Mouse (Mus musculus): Measurements from ENCODE around the gene Isg15. TPM values are rescaled to one million over a fixed set of nuclear protein-coding genes. Genes with fewer than 3 reads are reported as not detected.
"Not testable (repeated sequence)": the region's sequence is repeated elsewhere in the genome, so short reads cannot be mapped to it uniquely, and the experiment has no call there.

Isg15 gene
- polyA plus RNA-seq, 1 experiment = 0.80 TPM

DNA sequence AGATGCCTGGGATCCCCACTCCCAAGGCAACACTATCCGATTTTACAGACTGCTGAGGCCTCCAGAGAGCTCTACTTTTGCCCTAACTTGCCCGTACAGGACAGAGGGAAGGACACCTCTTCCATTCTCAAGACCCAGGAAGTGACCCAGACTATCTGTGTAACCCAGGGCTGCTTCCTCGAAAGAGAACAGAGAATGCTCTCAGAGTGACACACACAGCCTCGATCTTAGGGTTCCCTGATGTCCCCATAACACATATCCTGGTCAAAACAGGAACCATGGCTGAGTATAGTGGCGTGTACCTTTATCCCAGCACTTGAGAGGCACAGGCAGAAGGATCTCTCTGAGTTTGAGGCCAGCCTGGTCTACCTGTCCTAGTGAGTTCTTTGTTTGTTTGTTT is 16.9 kb downstream of the Isg15 start:
- Histone ChIP-seq H3K9me3 (ENCODE audit: control insufficient read depth, low read length) (no peaks in the 10 kb centered on the region), H3K4me1 (ENCODE audit: control insufficient read depth) (peaks cover 37% of the 10 kb centered on the region), H3K36me3 (ENCODE audit: control insufficient read depth) (peaks cover 6% of the 10 kb centered on the region), H3K4me3 (replicated peaks) (no peak overlapping the region), H3K27me3 (ENCODE audit: control insufficient read depth) (peaks cover 9% of the 10 kb centered on the region)
- TF ChIP-seq GATA1 (IDR thresholded peaks at IDR 0.05; ENCODE audit: low read length) (no peak), TAL1 (IDR thresholded peaks at IDR 0.05; ENCODE audit: low read length) (no peak)

DNA sequence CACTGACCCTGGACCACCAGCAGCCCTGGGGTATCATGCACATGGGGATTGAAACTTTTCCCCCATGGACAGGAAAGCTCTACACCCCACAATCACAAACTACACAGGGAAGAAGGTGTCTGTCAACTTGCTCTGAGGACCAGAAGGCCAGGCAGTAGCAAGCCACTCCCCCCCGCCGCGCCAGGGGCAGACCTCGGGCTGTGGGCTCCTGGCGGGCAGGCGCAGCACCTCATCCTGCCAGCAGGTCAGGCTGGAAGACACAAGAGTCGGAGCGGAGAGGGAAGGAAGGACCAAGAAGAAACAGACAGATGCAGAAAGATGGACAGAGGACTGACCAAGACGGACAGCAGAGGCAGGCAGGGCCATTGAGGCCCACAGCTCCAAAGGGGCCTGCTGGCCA is 23.0 kb downstream of the Isg15 start:
- no peak for TF ChIP-seq GATA1 (IDR thresholded peaks at IDR 0.05; ENCODE audit: low read length)
- no peak for TF ChIP-seq TAL1 (IDR thresholded peaks at IDR 0.05; ENCODE audit: low read length)
- Histone ChIP-seq H3K4me1 (ENCODE audit: control insufficient read depth) (no peaks in the 10 kb centered on the region), H3K9me3 (ENCODE audit: control insufficient read depth, low read length) (no peaks in the 10 kb centered on the region), H3K4me3 (replicated peaks) (no peak overlapping the region), H3K27me3 (ENCODE audit: control insufficient read depth) (no peaks in the 10 kb centered on the region), H3K36me3 (ENCODE audit: control insufficient read depth) (peaks cover 62% of the 10 kb centered on the region)

DNA sequence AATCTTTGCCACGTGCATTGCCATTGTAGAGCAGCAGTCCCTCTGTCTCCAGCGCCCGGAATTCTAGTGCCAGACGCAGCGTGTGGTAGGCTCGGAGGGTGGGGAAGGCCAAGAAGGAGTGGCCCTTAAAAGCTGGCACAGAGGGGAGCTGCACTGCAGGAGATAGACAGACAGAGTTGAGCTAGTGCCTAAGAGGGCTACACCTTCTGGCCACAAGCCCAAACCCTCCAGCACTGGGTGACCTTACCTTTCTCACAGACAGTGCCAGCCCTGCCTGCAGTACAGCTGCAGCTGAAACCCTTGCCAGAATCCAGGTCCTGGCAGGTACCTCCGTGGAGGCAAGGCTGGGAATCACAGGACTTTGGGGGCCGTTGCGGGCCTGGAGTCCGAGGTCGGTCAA is 28.8 kb downstream of the Isg15 start:
- Histone ChIP-seq H3K4me1 (ENCODE audit: control insufficient read depth) (no peaks in the 10 kb centered on the region), H3K4me3 (replicated peaks) (no peak overlapping the region), H3K27me3 (ENCODE audit: control insufficient read depth) (no peaks in the 10 kb centered on the region), H3K36me3 (ENCODE audit: control insufficient read depth) (peaks cover 83% of the 10 kb centered on the region), H3K9me3 (ENCODE audit: control insufficient read depth, low read length) (no peaks in the 10 kb centered on the region)
- TF ChIP-seq TAL1 (IDR thresholded peaks at IDR 0.05; ENCODE audit: low read length) = no peak
- TF ChIP-seq GATA1 (IDR thresholded peaks at IDR 0.05; ENCODE audit: low read length) = no peak

DNA sequence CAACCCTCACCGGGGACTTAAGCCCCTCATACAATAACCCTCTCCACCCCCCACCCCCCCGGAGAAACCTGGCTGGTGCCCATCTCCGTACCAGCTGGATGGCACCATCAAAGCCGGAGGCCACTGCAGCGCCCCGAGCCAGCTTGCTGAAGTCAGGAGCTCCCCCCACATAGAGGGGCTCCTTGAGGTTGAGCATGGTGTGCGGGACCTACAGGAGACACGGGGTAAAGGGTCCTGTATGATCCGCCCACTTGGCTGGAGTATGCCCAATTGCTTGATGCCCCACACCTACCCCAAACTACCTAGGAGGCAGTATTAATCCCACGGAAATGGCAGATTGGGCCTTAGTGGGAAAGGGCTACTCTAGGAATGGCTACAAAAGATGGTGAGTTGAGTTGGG is 31.5 kb downstream of the Isg15 start:
- peaks cover 66% of the 10 kb centered on the region for H3K36me3 ChIP-seq (ENCODE audit: control insufficient read depth)
- H3K9me3 ChIP-seq (ENCODE audit: control insufficient read depth, low read length) = no peaks in the 10 kb centered on the region
- H3K27me3 ChIP-seq (ENCODE audit: control insufficient read depth) = no peaks in the 10 kb centered on the region
- no peak overlapping the region for H3K4me3 ChIP-seq (replicated peaks)
- H3K4me1 ChIP-seq (ENCODE audit: control insufficient read depth) = no peaks in the 10 kb centered on the region
- no peak for TF ChIP-seq TAL1 (IDR thresholded peaks at IDR 0.05; ENCODE audit: low read length)
- no peak for TF ChIP-seq GATA1 (IDR thresholded peaks at IDR 0.05; ENCODE audit: low read length)

DNA sequence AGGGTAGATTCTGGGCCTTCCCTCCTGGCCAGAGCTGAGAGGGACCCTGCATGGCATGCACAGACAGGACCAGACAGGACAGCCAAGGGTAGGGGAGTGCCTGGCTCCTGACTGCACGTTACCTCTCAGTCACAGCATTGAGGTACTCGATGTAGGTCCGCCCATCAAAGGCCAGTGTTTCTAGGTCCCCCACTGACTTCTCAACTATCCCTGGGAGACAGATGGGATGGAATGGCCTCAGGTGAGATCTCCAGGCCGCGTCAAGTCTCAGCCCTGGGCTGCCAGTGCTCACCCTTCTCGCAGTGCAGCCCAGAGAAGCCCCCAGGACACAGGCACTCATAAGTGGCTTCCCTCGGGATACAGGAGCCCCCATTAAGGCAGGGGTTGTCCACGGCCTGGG is 32.0 kb downstream of the Isg15 start:
- Histone ChIP-seq H3K36me3 (ENCODE audit: control insufficient read depth) (peaks cover 61% of the 10 kb centered on the region), H3K27me3 (ENCODE audit: control insufficient read depth) (no peaks in the 10 kb centered on the region), H3K9me3 (ENCODE audit: control insufficient read depth, low read length) (no peaks in the 10 kb centered on the region), H3K4me3 (replicated peaks) (no peak overlapping the region), H3K4me1 (ENCODE audit: control insufficient read depth) (no peaks in the 10 kb centered on the region)
- no peak for TF ChIP-seq GATA1 (IDR thresholded peaks at IDR 0.05; ENCODE audit: low read length)
- no peak for TF ChIP-seq TAL1 (IDR thresholded peaks at IDR 0.05; ENCODE audit: low read length)

DNA sequence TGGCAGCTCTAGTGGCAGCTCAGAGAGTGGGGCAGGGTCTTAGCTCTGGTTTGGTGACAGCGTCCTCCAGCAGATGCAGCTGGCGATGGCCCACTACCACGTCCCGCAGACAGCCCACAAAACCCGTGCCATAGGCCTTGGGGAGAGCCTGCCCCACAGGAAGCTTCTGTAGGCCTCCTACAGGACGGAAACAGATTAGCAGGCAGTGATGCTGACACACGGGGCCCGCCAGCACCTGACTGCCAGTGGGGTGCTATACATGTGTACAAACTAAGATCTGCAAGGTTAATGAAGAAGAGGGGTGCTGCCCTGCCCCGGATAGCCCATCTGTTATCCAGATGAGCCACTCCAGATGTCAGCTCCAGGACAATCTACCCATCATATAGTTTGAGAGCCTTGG is 34.1 kb downstream of the Isg15 start:
- peaks cover 15% of the 10 kb centered on the region for H3K9me3 ChIP-seq (ENCODE audit: control insufficient read depth, low read length)
- H3K4me1 ChIP-seq (ENCODE audit: control insufficient read depth) = no peaks in the 10 kb centered on the region
- H3K36me3 ChIP-seq (ENCODE audit: control insufficient read depth) = peaks cover 40% of the 10 kb centered on the region
- TF ChIP-seq TAL1 (IDR thresholded peaks at IDR 0.05; ENCODE audit: low read length) (no peak), GATA1 (IDR thresholded peaks at IDR 0.05; ENCODE audit: low read length) (no peak)
- no peaks in the 10 kb centered on the region for H3K27me3 ChIP-seq (ENCODE audit: control insufficient read depth)
- H3K4me3 ChIP-seq (replicated peaks) = no peak overlapping the region

DNA sequence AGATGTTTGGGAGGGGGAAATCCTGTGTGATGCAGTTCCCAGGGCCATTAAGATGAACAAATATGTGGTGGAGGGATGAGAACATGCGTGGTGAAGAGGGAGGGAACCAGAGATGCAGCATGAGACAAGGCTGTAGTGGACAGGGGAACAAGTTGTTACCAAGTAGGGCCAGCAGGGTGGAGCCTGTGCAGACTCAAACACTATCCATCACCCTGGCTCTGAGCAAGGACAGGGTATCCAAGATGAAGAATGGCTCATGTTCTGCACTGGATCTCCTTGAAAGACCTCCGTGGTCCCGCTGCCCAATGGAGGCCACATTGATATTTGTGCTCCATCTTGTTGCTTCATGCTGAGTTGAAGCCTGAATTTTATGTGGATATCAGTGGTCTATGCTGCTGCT is 45.8 kb downstream of the Isg15 start:
- Histone ChIP-seq H3K4me1 (ENCODE audit: control insufficient read depth) (no peaks in the 10 kb centered on the region), H3K9me3 (ENCODE audit: control insufficient read depth, low read length) (peaks cover 13% of the 10 kb centered on the region), H3K4me3 (replicated peaks) (no peak overlapping the region), H3K27me3 (ENCODE audit: control insufficient read depth) (no peaks in the 10 kb centered on the region), H3K36me3 (ENCODE audit: control insufficient read depth) (no peaks in the 10 kb centered on the region)
- TF ChIP-seq GATA1 (IDR thresholded peaks at IDR 0.05; ENCODE audit: low read length) (no peak), TAL1 (IDR thresholded peaks at IDR 0.05; ENCODE audit: low read length) (no peak)

DNA sequence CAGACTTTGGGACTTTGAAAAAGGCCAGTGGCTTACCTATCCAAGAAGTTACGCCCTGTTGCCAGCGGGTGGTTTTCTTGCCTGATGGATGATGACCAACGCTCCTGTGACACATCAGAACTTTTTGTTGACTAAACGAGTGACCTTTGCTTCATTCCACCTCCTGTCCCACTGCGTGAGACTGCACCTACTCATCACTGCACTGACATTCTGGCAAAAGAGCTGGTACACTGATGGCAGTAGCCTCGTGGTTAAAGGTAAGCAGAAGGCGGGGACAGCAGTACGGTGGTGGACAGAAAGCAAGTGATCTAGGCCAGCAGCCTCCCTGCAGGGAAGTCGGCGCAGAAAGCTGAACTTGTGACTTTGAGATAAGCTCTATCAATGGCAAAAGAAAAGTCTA is 49.7 kb downstream of the Isg15 start:
- H3K9me3 ChIP-seq (ENCODE audit: control insufficient read depth, low read length); H3K27me3 ChIP-seq (ENCODE audit: control insufficient read depth); H3K4me3 ChIP-seq (replicated peaks); H3K4me1 ChIP-seq (ENCODE audit: control insufficient read depth); H3K36me3 ChIP-seq (ENCODE audit: control insufficient read depth): not testable (repeated sequence)

Other genes with a start within 250 kb of the Isg15 start
- 7.7 and 11.5 TPM in 2 replicates for gene C1qtnf12, start 238.5 kb downstream of the Isg15 start, polyA plus RNA-seq (2012)
- 0.11 and 0.22 TPM in 2 replicates for gene B3galt6, start 208.2 kb downstream of the Isg15 start, polyA plus RNA-seq (2012)
- 3.2 and 4.3 TPM in 2 replicates for gene Sdf4, start 207.9 kb downstream of the Isg15 start, polyA plus RNA-seq (2012)
- gene Tnfrsf4, start 187.0 kb downstream of the Isg15 start, polyA plus RNA-seq (2012) = 0.11 and 0.24 TPM in 2 replicates
- not detected in 2 replicates for gene Tnfrsf18, start 174.7 kb downstream of the Isg15 start, polyA plus RNA-seq (2012)
- gene Ttll10, start 141.4 kb downstream of the Isg15 start, polyA plus RNA-seq (2012) = not detected in 2 replicates
- 0.90 and 0.96 TPM in 2 replicates for gene 9430015G10Rik, start 90.8 kb downstream of the Isg15 start, polyA plus RNA-seq (2012)
- 0.10 TPM in 2 replicates for gene Rnf223, start 70.3 kb downstream of the Isg15 start, polyA plus RNA-seq (2012)
- gene Agrn, start 3.3 kb downstream of the Isg15 start, polyA plus RNA-seq (2012) = 0.45 and 0.51 TPM in 2 replicates
- gene AW011738, start 2.5 kb upstream of the Isg15 start, polyA plus RNA-seq (2012) = 0.13 and 0.15 TPM in 2 replicates
- gene Perm1, start 15.1 kb upstream of the Isg15 start, polyA plus RNA-seq (2012) = not detected in 2 replicates
- 1.5 and 2.4 TPM in 2 replicates for gene Plekhn1, start 34.0 kb upstream of the Isg15 start, polyA plus RNA-seq (2012)
- 2.9 and 3.0 TPM in 2 replicates for gene Noc2l, start 35.2 kb upstream of the Isg15 start, polyA plus RNA-seq (2012)
- gene Samd11, start 54.8 kb upstream of the Isg15 start, polyA plus RNA-seq (2012) = 72.2 and 81.7 TPM in 2 replicates
- not detected in 2 replicates for gene Vmn2r-ps159, start 130.3 kb upstream of the Isg15 start, polyA plus RNA-seq (2012)

All from erythroblast, embryonic 14.5 days (primary cell).